Mouse (Mus musculus) brain, embryonic 14.5 days (tissue): ENCODE results near the gene Nxf1.

Experiments
- CTCF ChIP-seq: fragments of 200-500 bp; IDR thresholded peaks from 2 replicates; pipeline ENCODE4 v1.5.1; 2012; ENCODE audit warnings: inconsistent platforms, mild to moderate bottlenecking, moderate library complexity, borderline replicate concordance; ENCODE audit not compliant: insufficient read depth, insufficient read length; ENCODE audit errors: extremely low read depth
- POLR2A ChIP-seq: fragments of 200-500 bp; IDR thresholded peaks from 2 replicates; pipeline ENCODE4 v1.6.1; 2012; ENCODE audit warnings: mild to moderate bottlenecking, inconsistent platforms, borderline replicate concordance; ENCODE audit not compliant: poor library complexity, insufficient read depth, insufficient read length, severe bottlenecking; ENCODE audit errors: extremely low read depth

DNA sequence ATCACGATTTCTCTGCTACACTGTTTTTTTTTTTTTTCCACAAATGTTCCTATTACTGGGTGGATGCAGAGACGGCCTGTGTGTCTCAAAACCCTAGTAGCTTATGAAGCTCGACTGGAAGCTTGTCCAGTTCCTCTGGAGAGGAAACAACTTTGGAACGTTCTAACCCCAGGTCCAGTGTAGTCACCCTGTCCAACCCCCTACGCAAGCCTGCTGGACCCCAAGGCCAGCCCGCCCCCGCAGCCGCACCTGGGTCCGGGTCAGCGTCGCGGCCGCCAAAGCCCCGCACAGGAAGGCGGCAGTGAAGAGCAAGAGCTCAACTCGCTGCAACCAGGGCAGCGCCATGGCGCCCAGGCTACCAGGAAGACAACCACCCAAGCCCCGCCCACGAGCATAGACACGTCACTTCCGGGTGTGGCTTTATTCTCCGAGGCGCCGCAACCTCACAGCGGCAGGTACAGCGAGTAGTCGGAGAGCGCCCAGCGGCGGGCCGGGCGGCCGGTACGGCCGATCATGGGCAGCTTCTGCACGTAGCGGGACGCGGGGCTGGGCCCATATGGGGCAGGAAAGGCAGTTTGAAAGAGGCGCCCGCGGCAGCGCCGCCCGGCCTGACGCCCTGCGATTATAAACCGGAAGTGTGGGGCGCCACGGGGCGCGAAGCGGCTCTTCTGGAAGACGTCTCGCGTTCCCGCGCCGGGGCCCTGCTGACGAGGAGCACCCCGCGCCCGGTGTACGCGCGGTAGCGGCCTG lies 17.4 kb downstream of the Nxf1 start, which contains the start of gene Tmem179b:
- TF ChIP-seq POLR2A: peak; percentile 82; the same call in 1 of the 2 replicates
- TF ChIP-seq CTCF: no peak
